Mouse (Mus musculus) gastrocnemius, adult 2 months (tissue): Measurements from ENCODE around the gene Frmd6. TPM values are rescaled to one million over a fixed set of nuclear protein-coding genes. Genes with fewer than 3 reads are reported as not detected.

ENCODE experiments used
- DNase-seq: peaks from one replicate; pipeline ENCODE4 v3.0.0; 2022
- H3K27ac ChIP-seq: fragments of 200-600 bp; 2 replicates; pipeline ENCODE4 v1.8.1; 2022; ENCODE audit warnings: mild to moderate bottlenecking
- H3K4me3 ChIP-seq: fragments of 200-600 bp; 2 replicates; pipeline ENCODE4 v1.8.1; 2022; ENCODE audit warnings: mild to moderate bottlenecking, moderate library complexity
- CTCF ChIP-seq: fragments of 200-600 bp; IDR thresholded peaks from 2 replicates; pipeline ENCODE4 v1.8.1; 2022; ENCODE audit warnings: antibody characterized with exemption, mild to moderate bottlenecking, moderate library complexity
- intact Hi-C: fragments of 180-260 bp; cut with DNase I; formaldehyde crosslinking; loops from one replicate; pipeline ENCODE4 v1.15.1; 2025
- total RNA-seq, 2 experiments: library from RNA; stranded (reverse); gene quantifications; 2 replicates each; pipeline ENCODE4 v1.2.3; 2021

The Frmd6 gene
- total RNA-seq, 2 experiments from 2014 or later, result 9.8 to 14.2 TPM

DNA sequence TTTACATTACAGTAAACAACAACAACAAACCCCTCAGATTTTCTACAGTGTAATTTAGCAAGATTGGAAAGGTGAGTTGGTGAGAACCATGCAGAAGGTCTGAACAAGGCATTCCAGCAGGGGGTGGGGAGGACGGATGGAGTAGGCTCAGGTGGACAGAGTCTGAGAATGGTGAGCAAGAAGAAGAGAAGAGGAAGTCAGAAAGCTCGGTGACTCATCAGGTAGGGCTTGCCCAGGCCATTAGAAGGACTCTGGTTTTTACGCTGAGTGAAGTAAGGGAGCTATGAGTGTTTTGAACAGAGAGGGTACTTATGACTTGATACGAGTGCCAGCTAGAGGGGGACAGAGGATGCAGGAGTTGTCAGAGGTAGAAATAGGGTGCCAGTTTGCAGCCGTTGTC, 9.7 kb downstream of the Frmd6 start:
- Histone ChIP-seq H3K27ac (peak overlapping the region; percentile 46; the same call in 1 of the 2 replicates), H3K4me3 (no peak overlapping the region)
- TF ChIP-seq CTCF, result no peak
- DNase-seq, result no peak
- intact Hi-C loops, result no loop called here

DNA sequence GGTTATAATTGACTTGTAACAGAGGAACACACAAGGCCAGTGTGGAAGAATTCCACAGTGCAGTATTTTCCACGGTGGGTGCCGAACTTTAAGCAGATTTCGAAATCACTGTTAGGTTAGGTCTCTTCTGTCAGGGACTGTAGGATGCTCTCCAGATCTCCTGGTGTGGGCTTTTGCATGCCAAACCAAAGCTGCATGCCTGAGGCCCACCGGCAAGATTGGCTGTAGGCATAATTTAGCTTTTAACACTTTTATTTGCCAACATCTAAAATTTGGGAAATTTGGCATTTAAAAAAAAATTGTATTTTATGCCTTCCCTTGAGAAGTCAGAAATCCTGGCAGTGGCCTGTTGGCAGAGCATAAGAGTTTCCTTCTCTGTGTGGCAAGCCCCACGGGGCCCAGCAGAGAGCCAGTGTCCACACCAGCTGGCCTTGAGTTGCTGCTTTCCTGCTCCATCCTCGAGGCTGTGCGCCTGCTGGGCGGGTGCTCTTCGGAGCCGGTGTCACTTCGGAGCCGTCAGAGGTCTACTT, 12.5 kb downstream of the Frmd6 start:
- Histone ChIP-seq H3K4me3 (peak overlapping the region; percentile 24; the same call in 1 of the 2 replicates), H3K27ac (peak overlapping the region; percentile 69)
- intact Hi-C loops, result no loop called here
- TF ChIP-seq CTCF, result no peak
- DNase-seq, result peak; percentile 71

DNA sequence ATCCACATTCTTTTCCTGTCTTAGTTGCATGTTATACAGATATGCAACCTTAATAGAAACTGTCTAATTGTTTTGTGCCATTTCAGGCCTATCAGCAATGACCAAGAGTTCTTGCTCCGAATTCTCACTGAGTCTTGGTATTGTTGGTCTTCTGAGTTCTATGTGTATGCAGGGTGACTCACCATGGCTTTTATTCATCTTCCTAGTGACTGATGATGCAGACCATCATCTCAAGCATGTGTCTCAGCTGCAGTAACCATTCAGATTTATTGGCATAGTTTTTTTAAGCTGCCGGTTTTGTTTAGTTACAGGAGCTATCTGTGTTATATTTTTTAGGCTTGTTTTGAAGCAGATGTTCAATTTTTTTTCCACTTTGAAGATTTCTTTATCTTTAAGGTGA, 20.1 kb downstream of the Frmd6 start:
- no peak for DNase-seq
- no peak for TF ChIP-seq CTCF
- intact Hi-C loops, result no loop called here

GRCm38 (mm10) chr12:70849024-70849423, 23.7 kb downstream of the Frmd6 start:
- no peak overlapping the region for H3K4me3 ChIP-seq
- TF ChIP-seq CTCF, result no peak
- intact Hi-C loops, result no loop called here
- no peak for DNase-seq
- H3K27ac ChIP-seq, result no peak overlapping the region

More for the DNA sequence above, 20.1 kb downstream of the Frmd6 start:
- no peak overlapping the region for H3K4me3 ChIP-seq
- no peak overlapping the region for H3K27ac ChIP-seq

DNA sequence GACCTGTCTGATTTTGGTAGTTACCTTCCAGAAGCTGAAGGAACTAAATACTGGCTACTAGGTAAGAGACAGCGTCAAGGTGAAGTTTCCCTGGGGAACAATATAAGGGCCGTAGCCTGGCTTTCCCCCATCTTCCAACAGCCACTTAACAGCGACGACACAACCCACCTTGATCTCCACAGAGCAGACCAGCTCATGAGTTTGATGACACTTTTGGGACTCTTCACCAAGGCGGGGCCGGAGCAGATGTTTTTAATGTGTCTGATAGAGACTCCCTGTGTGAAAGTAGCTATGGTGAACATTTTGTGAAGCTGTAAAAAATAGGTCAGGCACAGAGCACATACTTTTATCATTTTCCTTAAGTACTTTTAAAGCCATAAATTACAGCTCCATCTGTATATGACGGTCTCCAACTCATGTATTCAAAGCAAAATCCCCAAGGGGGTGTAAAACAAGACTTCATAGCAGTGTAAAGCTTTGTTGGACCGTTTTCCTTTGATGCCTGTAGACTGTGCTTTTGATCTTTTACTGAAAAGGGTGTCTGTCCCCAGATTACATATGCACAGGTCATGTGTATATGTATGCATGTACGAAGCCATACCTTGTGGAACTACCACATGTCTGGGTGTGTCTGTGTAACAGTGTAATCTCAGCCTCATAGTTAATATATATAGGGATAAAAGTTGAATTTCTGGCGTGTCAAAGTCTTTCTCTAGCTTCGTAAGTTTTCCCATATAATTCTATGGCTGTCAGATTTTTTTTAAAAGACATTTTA, 24.4 kb downstream of the Frmd6 start:
- intact Hi-C loops, result no loop called here

DNA sequence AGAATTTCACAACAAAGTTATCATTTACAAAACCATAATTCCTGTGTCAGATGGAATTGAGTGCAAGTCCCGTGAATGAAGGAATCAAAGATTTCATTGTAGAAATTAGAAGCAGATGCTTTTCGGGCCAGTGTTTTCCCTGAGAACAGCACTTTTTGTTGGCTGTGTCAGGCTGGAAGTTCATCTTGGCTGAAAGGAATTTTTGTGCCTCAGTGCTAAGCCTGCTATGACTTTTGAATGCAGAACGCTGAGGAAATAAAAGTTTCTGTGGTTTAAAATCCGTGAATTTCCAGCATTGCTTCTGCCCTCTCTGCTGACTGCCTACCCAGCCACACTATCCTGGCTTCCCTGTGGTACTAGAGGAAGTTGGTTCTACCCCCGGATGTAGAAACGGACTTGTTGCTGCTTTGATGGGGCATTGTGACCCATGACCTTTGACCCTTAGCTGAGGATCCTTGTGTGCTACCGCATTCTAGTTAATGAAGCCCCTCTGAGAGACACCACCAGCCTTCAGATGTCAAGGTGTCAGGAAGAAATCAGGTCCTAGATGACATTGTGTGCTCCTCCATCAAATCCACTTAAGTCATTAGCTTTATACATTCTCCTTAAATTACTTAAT, 26.1 kb downstream of the Frmd6 start:
- no peak for TF ChIP-seq CTCF
- intact Hi-C loops, result no loop called here

More for the DNA sequence above, 24.4 kb downstream of the Frmd6 start:
- Histone ChIP-seq H3K4me3 (no peak overlapping the region), H3K27ac (peak overlapping the region; percentile 73)
- DNase-seq, result no peak
- TF ChIP-seq CTCF, result no peak

GRCm38 (mm10) chr12:70853026-70853425, 27.7 kb downstream of the Frmd6 start:
- no peak for TF ChIP-seq CTCF
- intact Hi-C loops, result no loop called here
- Histone ChIP-seq H3K4me3 (peak overlapping the region; percentile 2), H3K27ac (peak overlapping the region; percentile 65)
- DNase-seq, result peak; percentile 60

More for the DNA sequence above, 26.1 kb downstream of the Frmd6 start:
- H3K27ac ChIP-seq, result peak overlapping the region; percentile 73
- DNase-seq, result no peak
- no peak overlapping the region for H3K4me3 ChIP-seq

GRCm38 (mm10) chr12:70855678-70856077, 30.4 kb downstream of the Frmd6 start:
- TF ChIP-seq CTCF, result no peak
- DNase-seq, result no peak
- intact Hi-C loops, result no loop called here
- H3K4me3 ChIP-seq, result no peak overlapping the region
- H3K27ac ChIP-seq, result no peak overlapping the region

- Histone ChIP-seq H3K27ac (no peak overlapping the region), H3K4me3 (no peak overlapping the region)
- no peak for DNase-seq
- intact Hi-C loops, result no loop called here
- no peak for TF ChIP-seq CTCF
Observed at GRCm38 (mm10) chr12:70856776-70857175, 31.5 kb downstream of the Frmd6 start.

DNA sequence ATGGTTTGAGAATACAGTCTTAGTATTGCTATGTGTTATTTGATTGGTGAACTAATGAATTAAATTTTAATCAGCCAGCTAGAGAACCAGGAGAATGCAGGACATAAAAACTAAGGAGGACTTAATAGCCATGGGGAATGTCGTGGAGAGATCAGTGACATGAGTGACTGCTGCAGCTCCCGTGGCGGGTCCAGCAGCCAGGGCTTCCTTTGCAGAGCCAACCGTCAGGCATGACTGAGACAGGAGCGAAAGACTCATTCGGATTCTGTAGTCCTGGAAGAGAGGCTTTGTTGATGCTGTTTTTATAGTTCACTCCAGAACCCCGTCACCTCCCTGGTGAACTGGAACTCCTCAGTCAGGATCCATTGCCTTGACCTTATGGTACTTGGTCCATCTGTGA, 38.0 kb downstream of the Frmd6 start:
- no peak overlapping the region for H3K4me3 ChIP-seq
- peak; percentile 59 for DNase-seq
- intact Hi-C loops, result no loop called here
- TF ChIP-seq CTCF, result no peak
- peak overlapping the region; percentile 28; the same call in 1 of the 2 replicates for H3K27ac ChIP-seq

GRCm38 (mm10) chr12:70867780-70868179, 42.5 kb downstream of the Frmd6 start:
- H3K27ac ChIP-seq, result peak overlapping the region; percentile 60
- TF ChIP-seq CTCF, result no peak
- intact Hi-C loops, result no loop called here
- no peak for DNase-seq
- H3K4me3 ChIP-seq, result no peak overlapping the region

GRCm38 (mm10) chr12:70868190-70868987, 43.1 kb downstream of the Frmd6 start:
- Histone ChIP-seq H3K4me3 (no peak overlapping the region), H3K27ac (peak overlapping the region; percentile 60)
- no peak; the same call in 1 of the 2 replicates for TF ChIP-seq CTCF
- intact Hi-C loops, result no loop called here
- no peak for DNase-seq

DNA sequence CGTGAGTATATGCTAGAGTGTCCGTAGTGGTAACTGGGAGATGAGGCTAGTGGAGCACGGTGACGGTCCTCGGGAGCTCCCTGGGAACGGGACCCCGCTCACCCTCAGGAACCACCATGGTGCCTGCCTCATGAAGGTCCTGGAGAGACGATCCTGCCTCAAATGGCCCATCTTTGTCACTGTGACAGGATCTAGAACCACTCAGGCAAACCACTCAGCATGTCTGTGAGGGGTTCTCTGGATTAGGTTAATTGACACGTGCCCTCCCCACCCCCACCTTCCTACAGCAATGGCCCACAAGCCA, 43.6 kb downstream of the Frmd6 start:
- peak overlapping the region; percentile 60; the same call in 1 of the 2 replicates for H3K27ac ChIP-seq
- intact Hi-C loops, result no loop called here
- no peak for TF ChIP-seq CTCF

More for the DNA sequence above, 43.6 kb downstream of the Frmd6 start:
- H3K4me3 ChIP-seq, result no peak overlapping the region
- DNase-seq, result no peak
